Mouse (Mus musculus): Measurements from ENCODE around the gene Zfp503.
A peak's percentile ranks its signal among the peaks of the same experiment; 100 is the strongest.

Gene Zfp503

GRCm38 (mm10) chr14:21992321-21992885, 3.0 kb upstream of the Zfp503 start:
- peak; percentile 23 to 40 for DNase-seq

- DNase-seq, result peak; percentile 20 to 62
These were observed 2.5 kb upstream of the Zfp503 start for GRCm38 (mm10) chr14:21991856-21992255.

- peak; percentile 66 to 74 for DNase-seq
These were observed 1.9 kb upstream of the Zfp503 start for GRCm38 (mm10) chr14:21991251-21991780.

- peak; percentile 28 to 65 for DNase-seq
These were observed 1.1 kb upstream of the Zfp503 start for GRCm38 (mm10) chr14:21990321-21991021.

- DNase-seq, result peak; percentile 58 to 72
These were observed 667 bp downstream of the Zfp503 start for GRCm38 (mm10) chr14:21988577-21989290.

GRCm38 (mm10) chr14:21987660-21988576, 1.5 kb downstream of the Zfp503 start:
- DNase-seq, result peak; percentile 97 to 99

- DNase-seq, result peak; percentile 55 to 74
These were observed 2.4 kb downstream of the Zfp503 start for GRCm38 (mm10) chr14:21986733-21987659.

- DNase-seq, result peak; percentile 86 to 90
These were observed 3.2 kb downstream of the Zfp503 start for GRCm38 (mm10) chr14:21985981-21986732.

- peak; percentile 17 to 57 for DNase-seq
These were observed 3.9 kb downstream of the Zfp503 start for GRCm38 (mm10) chr14:21985426-21985931.

GRCm38 (mm10) chr14:21984757-21985425, 4.5 kb downstream of the Zfp503 start:
- peak; percentile 69 to 77 for DNase-seq

GRCm38 (mm10) chr14:21983950-21984730, 5.3 kb downstream of the Zfp503 start:
- no peak for DNase-seq

- DNase-seq, result peak; percentile 37 to 67
These were observed 6.0 kb downstream of the Zfp503 start for GRCm38 (mm10) chr14:21983311-21983949.

- peak; percentile 49 to 72 for DNase-seq
These were observed 6.7 kb downstream of the Zfp503 start for GRCm38 (mm10) chr14:21982592-21983310.

- no peak for DNase-seq
These were observed 7.3 kb downstream of the Zfp503 start for GRCm38 (mm10) chr14:21982096-21982591.

- peak; percentile 86 to 95 for DNase-seq
These were observed 7.9 kb downstream of the Zfp503 start for GRCm38 (mm10) chr14:21981462-21981861.

- peak; percentile 74 to 93 for DNase-seq
These were observed 20.4 kb downstream of the Zfp503 start for GRCm38 (mm10) chr14:21968978-21969377.

GRCm38 (mm10) chr14:21967375-21968010, 21.9 kb downstream of the Zfp503 start:
- no peak for DNase-seq
